Mouse (Mus musculus) forebrain, embryonic 14.5 days (tissue): ENCODE measurements at regions not wholly inside any gene's neighbourhood (a gene's known extent, or its start where the extent isn't known, plus 50 kb on each side); places are given as distances from the start of the nearest gene placed in this dataset. TPM values are rescaled to one million over a fixed set of nuclear protein-coding genes. Genes with fewer than 3 reads are reported as not detected.

Experiments
- ATAC-seq: fragments of 200-750 bp; cut with Nextera tagmentation; 2 replicates; pipeline ENCODE4 v1.8.0; 2017; ENCODE audit warnings: mild to moderate bottlenecking, moderate library complexity
- DNase-seq: peaks from one replicate; pipeline ENCODE4 v3.0.0-alpha.2; 2015; ENCODE audit warnings: low spot score
- H3K27ac ChIP-seq: fragments of 300-500 bp; sonication (generic); 2 replicates; pipeline ENCODE4 v1.5.1; 2014; ENCODE audit warnings: low read depth, mild to moderate bottlenecking, control low read depth, low read length, moderate library complexity
- H3K27me3 ChIP-seq: fragments of 300-500 bp; sonication (generic); replicated peaks from 2 replicates; pipeline ENCODE4 v1.6.1; 2014; ENCODE audit warnings: low read length, control low read depth, mixed read lengths; ENCODE audit not compliant: control insufficient read depth, insufficient read depth
- H3K36me3 ChIP-seq: fragments of 300-500 bp; sonication (generic); 2 replicates; pipeline ENCODE4 v1.6.1; 2014; ENCODE audit warnings: low read length, control low read depth; ENCODE audit not compliant: control insufficient read depth, insufficient read depth
- H3K4me1 ChIP-seq: fragments of 300-500 bp; sonication (generic); 2 replicates; pipeline ENCODE4 v1.6.1; 2014; ENCODE audit warnings: antibody characterized with exemption, low read length, control low read depth; ENCODE audit not compliant: control insufficient read depth, insufficient read depth
- H3K4me2 ChIP-seq: fragments of 300-500 bp; sonication (generic); 2 replicates; pipeline ENCODE4 v1.6.1; 2014; ENCODE audit warnings: mild to moderate bottlenecking, control low read depth, low read length
- H3K4me3 ChIP-seq: fragments of 300-500 bp; sonication (generic); 2 replicates; pipeline ENCODE4 v1.5.1; 2014; ENCODE audit warnings: low read depth, low read length, control low read depth
- H3K9ac ChIP-seq: fragments of 300-500 bp; sonication (generic); 2 replicates; pipeline ENCODE4 v1.6.1; 2014; ENCODE audit warnings: mild to moderate bottlenecking, low read length, control low read depth, moderate library complexity
- H3K9me3 ChIP-seq: fragments of 300-500 bp; sonication (generic); replicated peaks from 2 replicates; pipeline ENCODE4 v1.6.1; 2016; ENCODE audit warnings: low read length, control low read depth, mixed read lengths; ENCODE audit not compliant: control insufficient read depth
- WGBS: fragments of 180-500 bp; shearing (Covaris S2); extraction: QIAGEN DNeasy Blood & Tissue Kit; methylation state at CpG from one replicate; pipeline ENCODE4 v1.1.7; 2014; 5-methylcytosine and 5-hydroxymethylcytosine counted together
- microRNA-seq: library from miRNA; unstranded; fragments of <30 nt; microRNA quantifications from one replicate; pipeline ENCODE4, GENCODE M21; 2016

DNA sequence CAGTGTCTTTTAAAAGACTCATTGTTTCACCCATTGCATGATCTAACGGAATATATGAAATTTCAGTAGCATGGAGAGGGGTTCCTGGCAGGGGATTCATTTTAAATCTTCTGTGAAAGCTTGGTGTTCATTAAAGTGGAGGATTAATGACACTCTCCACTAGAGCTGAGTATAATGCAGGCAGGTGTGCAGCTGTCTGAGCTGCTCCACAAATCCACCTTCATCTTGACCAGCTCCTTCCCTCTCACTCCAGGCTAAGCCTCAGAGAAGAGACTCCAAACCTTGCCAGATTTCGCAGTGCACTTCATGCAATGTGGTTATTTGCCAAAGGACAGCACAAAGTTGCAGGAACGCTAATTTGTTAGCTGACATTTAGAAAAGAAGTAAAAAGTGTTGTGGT is 1288.0 kb upstream of the Map3k7 start:
- no peaks in the 10 kb centered on the region for H3K36me3 ChIP-seq
- 0 out of 2 replicates have a peak, but pooled peaks cover 2% of the 10 kb centered on the region for H3K9me3 ChIP-seq
- no peak overlapping the region for H3K4me3 ChIP-seq
- DNase-seq (peak; percentile 20), ATAC-seq (no peak)
- WGBS = 24% methylated on average over 3 of the region's 3 CpGs
- H3K4me1 ChIP-seq = no peaks in the 10 kb centered on the region
- H3K27ac ChIP-seq = no peak overlapping the region
- H3K27me3 ChIP-seq = no peaks in the 10 kb centered on the region
- H3K4me2 ChIP-seq = no peak overlapping the region
- H3K9ac ChIP-seq = no peak overlapping the region

GRCm38 (mm10) chr4:30677056-30677455 is 1286.8 kb upstream of the Map3k7 start:
- Histone ChIP-seq H3K4me2 (no peak overlapping the region), H3K36me3 (no peaks in the 10 kb centered on the region), H3K27ac (no peak overlapping the region), H3K9me3 (0 out of 2 replicates have a peak, but pooled peaks cover 2% of the 10 kb centered on the region), H3K4me3 (no peak overlapping the region), H3K27me3 (no peaks in the 10 kb centered on the region), H3K4me1 (no peaks in the 10 kb centered on the region), H3K9ac (no peak overlapping the region)
- WGBS = 0% methylated on average over 2 of the region's 2 CpGs
- ATAC-seq (peak; percentile 60; the same call in 1 of the 2 replicates), DNase-seq (peak; percentile 26)

- H3K27ac ChIP-seq = no peak overlapping the region
- ATAC-seq (no peak), DNase-seq (no peak)
- H3K4me3 ChIP-seq = no peak overlapping the region
- H3K27me3 ChIP-seq = no peaks in the 10 kb centered on the region
- H3K4me2 ChIP-seq = no peak overlapping the region
- 0 out of 2 replicates have a peak, but pooled peaks cover 2% of the 10 kb centered on the region for H3K9me3 ChIP-seq
- H3K36me3 ChIP-seq = no peaks in the 10 kb centered on the region
- WGBS = 80% methylated on average over 6 of the region's 6 CpGs
- no peak overlapping the region for H3K9ac ChIP-seq
- H3K4me1 ChIP-seq = no peaks in the 10 kb centered on the region
Observed at GRCm38 (mm10) chr4:30682394-30682793, 1281.5 kb upstream of the Map3k7 start.

GRCm38 (mm10) chr4:30713378-30714001 is 1250.4 kb upstream of the Map3k7 start:
- Histone ChIP-seq H3K27me3 (no peaks in the 10 kb centered on the region), H3K9me3 (no peaks in the 10 kb centered on the region), H3K4me3 (no peak overlapping the region), H3K4me2 (no peak overlapping the region), H3K36me3 (no peaks in the 10 kb centered on the region), H3K27ac (no peak overlapping the region), H3K4me1 (no peaks in the 10 kb centered on the region), H3K9ac (no peak overlapping the region)
- DNase-seq (no peak), ATAC-seq (no peak)
- 60% methylated on average over 3 of the region's 3 CpGs for WGBS

Small RNA genes in the stretch of these regions (microRNA-seq; reads per million reads assigned to microRNA genes)
- gene Gm22831 = not detected
